9 mouse cellular contexts compared by ENCODE assay signal in genomic region chr7:109967805-109968579, GRCm38 (mm10). TPM values are rescaled to one million over a fixed set of nuclear protein-coding genes. Genes with fewer than 3 reads are reported as not detected.
A peak's percentile ranks its signal among the peaks of the same experiment; 100 is the strongest.
DNase-seq lines count a peak whose midpoint lies in the region; ATAC-seq lines count a peak whose summit lies in the region.
"Had no signal": no experiment of that assay in that cellular context is flagged by ENCODE, and none has a peak within 500 bp of the region (broad histone marks: within the 10 kb centered on the region; RNA-seq: fewer than 3 reads in every experiment).

No protein-coding gene starts in this region.

- H3K9ac ChIP-seq in liver, embryonic 11.5 days (ENCODE audit: low read depth, low read length) = no peak overlapping the region
- no peak overlapping the region for H3K9ac ChIP-seq in neural tube, embryonic 14.5 days (replicated peaks; ENCODE audit: low read depth, low read length)
- H3K9ac ChIP-seq: limb, embryonic 12.5 days had no signal

- no peaks in the 10 kb centered on the region for H3K9me3 ChIP-seq in liver, embryonic 11.5 days (ENCODE audit: control insufficient read depth, low read length)
- no peaks in the 10 kb centered on the region for H3K9me3 ChIP-seq in neural tube, embryonic 14.5 days (ENCODE audit: control insufficient read depth, low read length)

- H3K4me3 ChIP-seq in liver, embryonic 11.5 days (ENCODE audit: low read depth, low read length) = no peak overlapping the region
- no peak overlapping the region for H3K4me3 ChIP-seq in neural tube, embryonic 14.5 days (ENCODE audit: low read depth, low read length)
- H3K4me3 ChIP-seq: limb, embryonic 12.5 days had no signal

- no peaks in the 10 kb centered on the region for H3K27me3 ChIP-seq in liver, embryonic 11.5 days (replicated peaks; ENCODE audit: control insufficient read depth, insufficient read depth, low read length)
- H3K27me3 ChIP-seq in neural tube, embryonic 14.5 days (ENCODE audit: control insufficient read depth, insufficient read depth, low read length) = no peaks in the 10 kb centered on the region
- H3K27me3 ChIP-seq: limb, embryonic 12.5 days had no signal

- 66% methylated on average over 11 of the region's 11 CpGs for WGBS in liver, embryonic 11.5 days
- whole genome bisulfite sequencing in neural tube, embryonic 14.5 days = 45% methylated on average over 11 of the region's 11 CpGs

- no peaks in the 10 kb centered on the region for H3K36me3 ChIP-seq in liver, embryonic 11.5 days (ENCODE audit: control insufficient read depth, insufficient read depth, low read length)
- H3K36me3 ChIP-seq in neural tube, embryonic 14.5 days (ENCODE audit: control insufficient read depth, insufficient read depth, low read length) = peaks cover 7% of the 10 kb centered on the region; the same call in 1 of the 2 replicates

- no peak overlapping the region for H3K27ac ChIP-seq in liver, embryonic 11.5 days (ENCODE audit: low read depth, low read length)
- H3K27ac ChIP-seq in neural tube, embryonic 14.5 days (ENCODE audit: low read depth, low read length) = peak overlapping the region; percentile 35

- no peaks in the 10 kb centered on the region for H3K4me1 ChIP-seq in liver, embryonic 11.5 days (replicated peaks; ENCODE audit: control insufficient read depth, insufficient read depth, low read length)
- peaks cover 6% of the 10 kb centered on the region; the same call in 1 of the 2 replicates for H3K4me1 ChIP-seq in neural tube, embryonic 14.5 days (ENCODE audit: control insufficient read depth, insufficient read depth, low read length)

- H3K4me2 ChIP-seq in liver, embryonic 11.5 days = no peak overlapping the region
- H3K4me2 ChIP-seq in neural tube, embryonic 14.5 days (ENCODE audit: low read depth, low read length) = no peak overlapping the region
- H3K4me2 ChIP-seq: limb, embryonic 12.5 days had no signal

- ATAC-seq in liver, embryonic 11.5 days (replicated peaks; ENCODE audit: low FRiP score) = no peak
- peak; percentile 72 for ATAC-seq in neural tube, embryonic 14.5 days (ENCODE audit: low read depth)

- peak; percentile 10 for DNase-seq in liver
- no peak for DNase-seq in liver, embryonic 11.5 days (ENCODE audit: low spot score)
- DNase-seq in cerebellum, adult 8-10 months = peak; percentile 43
- DNase-seq in heart, adult 8-10 months (ENCODE audit: low spot score) = peak; percentile 72
- peak; percentile 77 for DNase-seq in layer of hippocampus, adult 9-11 months
- no peak for DNase-seq in testis, postnatal 14 days (ENCODE audit: low spot score)
- DNase-seq in thymus, postnatal 14 days = no peak

RNA-seq across cellular contexts. Expression of gene Dennd5a, which starts 7.7 kb away (rescaled TPM):
- 21.8 and 26.7 TPM in 2 replicates for polyA plus RNA-seq in liver, embryonic 11.5 days (2014; fragmentation: Nextera tagmentation; extraction: Ambion mirVana)
- 100 to 1,000 TPM; 128 to 158 (median 144) TPM for total RNA-seq in heart, adult 8-10 months (2022)
- polyA plus RNA-seq in neural tube, embryonic 14.5 days (2014; fragmentation: Nextera tagmentation; extraction: Ambion mirVana) = 56.9 and 63.5 TPM in 2 replicates

RNA-seq across cellular contexts. Expression of gene Tmem41b, which starts 18.7 kb away (rescaled TPM):
- 65.0 and 72.6 TPM in 2 replicates for polyA plus RNA-seq in liver, embryonic 11.5 days (2014; fragmentation: Nextera tagmentation; extraction: Ambion mirVana)
- total RNA-seq in heart, adult 8-10 months (2022) = 10 to 100 TPM; 41.0 to 55.2 (median 45.0) TPM
- polyA plus RNA-seq in neural tube, embryonic 14.5 days (2014; fragmentation: Nextera tagmentation; extraction: Ambion mirVana) = 73.8 TPM in 2 replicates

RNA-seq across cellular contexts. Expression of gene Ipo7, which starts 50.1 kb away (rescaled TPM):
- polyA plus RNA-seq in liver, embryonic 11.5 days (2014; fragmentation: Nextera tagmentation; extraction: Ambion mirVana) = 36.8 and 45.0 TPM in 2 replicates
- 10 to 100 TPM; 88.7 to 97.8 (median 95.2) TPM for total RNA-seq in heart, adult 8-10 months (2022)
- polyA plus RNA-seq in neural tube, embryonic 14.5 days (2014; fragmentation: Nextera tagmentation; extraction: Ambion mirVana) = 19.1 and 25.9 TPM in 2 replicates

Comparison
In these comparisons a context has a peak if more than half of its experiments do, and no peak if none do; other contexts are left out.
1. DNase-seq: peak in liver (single experiment), cerebellum, adult 8-10 months (single experiment), heart, adult 8-10 months (single experiment) and layer of hippocampus, adult 9-11 months (single experiment); none in liver, embryonic 11.5 days (single experiment), testis, postnatal 14 days (single experiment) and thymus, postnatal 14 days (single experiment).